Mouse (Mus musculus) erythroblast, adult 5-6 weeks (primary cell): ENCODE data around the gene Cyp2c37. TPM values are rescaled to one million over a fixed set of nuclear protein-coding genes. Genes with fewer than 3 reads are reported as not detected.
"Not testable (repeated sequence)": the region's sequence is repeated elsewhere in the genome, so short reads cannot be mapped to it uniquely, and the experiment has no call there.

Source experiments
- ATAC-seq: replicated peaks from 2 replicates; pipeline ENCODE4 v1.8.0; 2016; ENCODE audit warnings: moderate number of reproducible peaks, mild to moderate bottlenecking, moderate TSS enrichment, inconsistent platforms; ENCODE audit not compliant: poor library complexity, low FRiP score, severe bottlenecking
- total RNA-seq, 2 experiments: library from RNA; stranded (forward) in 1 of 2; stranded (reverse) in 1 of 2; fragments of 150-400 nt in 1 of 2; fragments of 200-764, 138-1000 nt in 1 of 2; gene quantifications; 2 replicates each; pipeline versions ENCODE4 v1.2.3 to v1.2.4; 2015 to 2017; ENCODE audit warnings: low replicate concordance in 2 of 2

The Cyp2c37 gene
- total RNA-seq (2015; ENCODE audit: low replicate concordance) (not detected in 2 replicates), total RNA-seq (2017; ENCODE audit: low replicate concordance) (not detected in 2 replicates)

DNA sequence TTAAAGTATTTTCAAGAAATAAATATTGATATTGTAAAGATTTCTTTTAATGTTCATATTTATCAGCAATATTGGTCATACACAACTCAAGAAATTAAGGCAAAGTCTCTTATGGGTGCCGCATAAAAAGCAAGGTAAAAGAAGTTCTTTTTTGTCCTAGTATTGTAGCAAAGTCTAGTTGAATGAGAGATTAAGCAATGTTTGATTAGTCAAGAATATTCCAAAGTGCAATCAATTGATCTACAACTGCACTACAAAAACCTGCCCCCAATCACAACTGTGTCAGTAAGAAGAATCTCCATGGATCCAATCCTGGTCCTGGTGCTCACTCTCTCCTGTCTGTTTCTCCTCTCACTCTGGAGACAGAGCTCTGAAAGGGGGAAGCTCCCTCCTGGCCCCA, at the start of gene Cyp2c37:
Gene Cyp2c37, plus strand, starts transcription at position 285 of the 400 bp plus-strand sequence.
- not testable (repeated sequence) for ATAC-seq

GRCm38 (mm10) chr19:39960861-39961260, 31.4 kb upstream of the Cyp2c37 start:
- not testable (repeated sequence) for ATAC-seq

DNA sequence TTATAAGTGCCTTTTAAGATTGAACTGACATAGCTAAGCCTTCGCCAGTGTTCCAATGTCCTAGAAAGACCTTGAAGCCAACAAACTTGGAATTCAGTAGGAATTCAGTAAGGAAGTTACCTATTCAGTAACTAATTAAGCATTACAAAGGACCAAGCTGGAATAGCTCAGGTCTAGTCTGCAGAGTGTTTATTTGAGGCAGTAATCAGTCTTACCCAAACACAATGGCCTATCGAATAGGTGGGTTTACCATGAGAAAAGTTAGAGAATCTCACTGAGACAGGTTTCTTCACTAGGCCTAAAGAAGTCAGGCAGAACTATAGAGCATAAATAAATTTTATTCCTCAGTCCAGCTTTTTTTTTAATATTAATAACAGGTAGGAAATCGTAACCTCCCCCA, 21.1 kb upstream of the Cyp2c37 start:
- not testable (repeated sequence) for ATAC-seq

DNA sequence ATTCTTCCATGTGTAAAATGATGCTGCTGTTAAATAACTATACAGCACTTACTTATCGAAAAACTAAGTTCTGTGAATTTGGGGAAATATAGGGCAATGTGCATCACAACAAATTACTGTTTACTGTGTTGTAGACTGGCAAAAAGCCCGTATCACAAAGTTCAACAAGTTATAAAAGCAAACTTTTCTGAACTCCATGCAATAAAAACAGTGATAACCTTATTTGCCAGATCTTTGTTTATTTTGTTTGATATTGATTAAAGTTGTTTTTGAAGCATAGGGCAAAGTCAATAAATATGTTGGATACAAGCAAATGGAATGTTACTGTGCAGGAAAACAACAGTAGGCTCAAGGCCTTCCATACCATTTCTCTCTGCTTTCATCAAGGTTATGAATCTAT, 2.8 kb upstream of the Cyp2c37 start:
- ATAC-seq = no peak

Other genes starting within 250 kb of the Cyp2c37 start
- gene Cyp2c40, start 179.6 kb upstream of the Cyp2c37 start, total RNA-seq (2015; ENCODE audit: low replicate concordance) = not detected in 2 replicates
- gene Cyp2c40, start 179.6 kb upstream of the Cyp2c37 start, total RNA-seq (2017; ENCODE audit: low replicate concordance) = not detected in 2 replicates
- not detected in 2 replicates for gene Cyp2c69, start 105.6 kb upstream of the Cyp2c37 start, total RNA-seq (2015; ENCODE audit: low replicate concordance)
- gene Cyp2c69, start 105.6 kb upstream of the Cyp2c37 start, total RNA-seq (2017; ENCODE audit: low replicate concordance) = not detected in 2 replicates
- gene Cyp2c54, start 81.4 kb downstream of the Cyp2c37 start, total RNA-seq (2015; ENCODE audit: low replicate concordance) = not detected in 2 replicates
- gene Cyp2c54, start 81.4 kb downstream of the Cyp2c37 start, total RNA-seq (2017; ENCODE audit: low replicate concordance) = not detected in 2 replicates
- not detected in 2 replicates for gene Cyp2c50, start 97.3 kb downstream of the Cyp2c37 start, total RNA-seq (2015; ENCODE audit: low replicate concordance)
- gene Cyp2c50, start 97.3 kb downstream of the Cyp2c37 start, total RNA-seq (2017; ENCODE audit: low replicate concordance) = not detected in 2 replicates
- gene Cyp2c70, start 194.9 kb downstream of the Cyp2c37 start, total RNA-seq (2015; ENCODE audit: low replicate concordance) = not detected in 2 replicates
- not detected in 2 replicates for gene Cyp2c70, start 194.9 kb downstream of the Cyp2c37 start, total RNA-seq (2017; ENCODE audit: low replicate concordance)